Mouse (Mus musculus) midbrain, postnatal 0 days (tissue): ENCODE results near the gene Etfdh. TPM values are rescaled to one million over a fixed set of nuclear protein-coding genes. Genes with fewer than 3 reads are reported as not detected.
A peak's percentile ranks its signal among the peaks of the same experiment; 100 is the strongest.

Experiments used
- ATAC-seq: fragments of 200-750 bp; cut with Nextera tagmentation; 2 replicates; pipeline ENCODE4 v1.8.0; 2017; ENCODE audit warnings: moderate number of reproducible peaks, mild to moderate bottlenecking, moderate TSS enrichment, moderate library complexity; ENCODE audit not compliant: low FRiP score
- DNase-seq: peaks from one replicate; pipeline ENCODE4 v3.0.0-alpha.2; 2015; ENCODE audit warnings: low spot score
- H3K27ac ChIP-seq: fragments of 300-500 bp; sonication (generic); 2 replicates; pipeline ENCODE4 v1.5.1; 2014; ENCODE audit warnings: low read depth, mild to moderate bottlenecking, low read length, mixed read lengths
- H3K27me3 ChIP-seq: fragments of 300-500 bp; sonication (generic); 2 replicates; pipeline ENCODE4 v1.6.1; 2014; ENCODE audit warnings: low read length, control low read depth, mixed read lengths; ENCODE audit not compliant: insufficient read depth
- H3K36me3 ChIP-seq: fragments of 300-500 bp; sonication (generic); 2 replicates; pipeline ENCODE4 v1.6.1; 2014; ENCODE audit warnings: low read length, control low read depth, mixed read lengths; ENCODE audit not compliant: insufficient read depth
- H3K4me1 ChIP-seq: fragments of 300-500 bp; sonication (generic); 2 replicates; pipeline ENCODE4 v1.6.1; 2014; ENCODE audit warnings: mild to moderate bottlenecking, control low read depth, antibody characterized with exemption, low read length, mixed read lengths; ENCODE audit not compliant: insufficient read depth
- H3K4me2 ChIP-seq: fragments of 300-500 bp; sonication (generic); 2 replicates; pipeline ENCODE4 v1.6.1; 2014; ENCODE audit warnings: low read depth, mild to moderate bottlenecking, low read length, mixed read lengths; ENCODE audit not compliant: poor library complexity, severe bottlenecking
- H3K4me3 ChIP-seq: fragments of 300-500 bp; sonication (generic); 2 replicates; pipeline ENCODE4 v1.5.1; 2014; ENCODE audit warnings: low read depth, mild to moderate bottlenecking, low read length, moderate library complexity
- H3K9ac ChIP-seq: fragments of 300-500 bp; sonication (generic); replicated peaks from 2 replicates; pipeline ENCODE4 v1.6.1; 2014; ENCODE audit warnings: mild to moderate bottlenecking, low read length, moderate library complexity, mixed read lengths; ENCODE audit not compliant: poor library complexity, severe bottlenecking
- H3K9me3 ChIP-seq: fragments of 300-500 bp; sonication (generic); 2 replicates; pipeline ENCODE4 v1.6.1; 2016; ENCODE audit warnings: low read length, control low read depth
- CTCF ChIP-seq: IDR thresholded peaks from 2 replicates; pipeline ENCODE4 v1.5.1; 2016; ENCODE audit warnings: antibody characterized with exemption, mild to moderate bottlenecking
- WGBS: fragments of 180-500 bp; shearing (Covaris S2); extraction: QIAGEN DNeasy Blood & Tissue Kit; methylation state at CpG from one replicate; pipeline ENCODE4 v1.1.7; 2014; 5-methylcytosine and 5-hydroxymethylcytosine counted together
- polyA plus RNA-seq: library from polyadenylated mRNA; unstranded; fragments of >200 nt; fragmentation: Nextera tagmentation; extraction: Ambion mirVana; gene quantifications from 2 replicates; pipeline ENCODE4 v1.2.1, GENCODE M21; 2015
- total RNA-seq: library from RNA; depleted of rRNA; stranded (reverse); fragments of >200 nt; gene quantifications from 2 replicates; pipeline ENCODE4 v1.2.3, GENCODE M21; 2014

Gene Etfdh
- total and polyA plus RNA-seq, 2 experiments from 2014 or later, result 26.7 to 36.0 TPM

DNA sequence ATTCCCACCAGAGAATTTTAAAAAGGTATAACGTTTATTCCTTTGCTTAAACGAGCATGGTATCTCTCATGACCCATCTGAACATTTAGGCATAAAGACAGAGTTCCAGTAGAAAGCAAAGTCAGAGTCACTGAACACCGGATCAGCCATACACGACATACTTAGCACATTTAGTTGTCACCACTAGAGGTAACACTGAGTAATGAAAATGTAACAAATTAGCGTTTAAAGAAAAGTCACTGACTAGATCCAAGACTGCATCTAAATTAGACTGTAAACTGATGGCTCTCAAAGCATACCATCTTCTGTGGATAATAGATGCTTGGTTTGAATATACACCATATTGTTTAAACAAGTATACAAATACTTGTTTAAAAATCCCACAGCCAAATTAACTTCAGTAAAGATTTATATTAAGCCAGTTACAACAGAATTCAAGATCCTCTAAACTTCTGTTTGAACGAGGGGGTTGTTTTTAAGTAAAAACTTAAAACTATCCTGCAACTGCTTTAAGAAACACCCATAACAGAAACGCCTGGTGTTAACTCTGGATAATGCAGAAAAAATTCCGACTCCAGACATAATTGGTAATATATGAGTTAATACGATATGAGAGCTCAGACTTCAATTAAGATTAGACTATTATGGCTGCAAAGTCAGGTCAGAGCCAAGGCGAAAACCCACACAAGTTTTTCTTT lies 1.7 kb downstream of the Etfdh start:
- peak; percentile 30 for DNase-seq

DNA sequence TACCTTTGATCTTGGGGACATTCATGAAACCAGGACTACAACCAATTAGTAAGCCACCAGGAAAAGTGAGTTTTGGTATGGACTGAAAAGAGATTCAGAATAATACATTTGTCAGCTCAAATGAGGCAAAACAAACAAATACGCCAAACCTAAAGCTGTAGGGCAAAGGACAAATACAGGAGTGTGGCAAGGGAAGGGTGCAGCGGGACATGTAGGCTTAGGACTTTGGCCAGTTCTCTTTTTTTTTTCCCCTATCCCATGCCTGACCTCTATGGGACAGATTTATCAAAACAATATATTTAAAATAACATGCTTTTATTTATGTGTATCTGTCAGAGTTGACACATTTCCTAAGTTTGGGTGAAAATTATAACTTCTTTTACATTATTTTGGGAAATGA lies 19.4 kb downstream of the Etfdh start:
- H3K4me2 ChIP-seq, result no peak overlapping the region
- no peak overlapping the region for H3K9ac ChIP-seq
- 91% methylated on average over 2 of the region's 2 CpGs for WGBS
- peaks cover 27% of the 10 kb centered on the region for H3K36me3 ChIP-seq
- no peaks in the 10 kb centered on the region for H3K27me3 ChIP-seq
- no peak for ATAC-seq
- no peak for TF ChIP-seq CTCF
- H3K4me1 ChIP-seq, result no peaks in the 10 kb centered on the region
- no peaks in the 10 kb centered on the region for H3K9me3 ChIP-seq
- H3K4me3 ChIP-seq, result no peak overlapping the region
- DNase-seq, result no peak
- H3K27ac ChIP-seq, result no peak overlapping the region

More for the DNA sequence above, 1.7 kb downstream of the Etfdh start:
- WGBS, result 20% methylated on average over 10 of the region's 10 CpGs
- Histone ChIP-seq H3K4me1 (no peaks in the 10 kb centered on the region), H3K27me3 (no peaks in the 10 kb centered on the region), H3K27ac (no peak overlapping the region), H3K9me3 (no peaks in the 10 kb centered on the region), H3K36me3 (peaks cover 2% of the 10 kb centered on the region; the same call in 1 of the 2 replicates), H3K9ac (peak overlapping the region; percentile 51; the same call in 1 of the 2 replicates), H3K4me3 (peak overlapping the region; percentile 56), H3K4me2 (peak overlapping the region; percentile 78)
- no peak for ATAC-seq
- TF ChIP-seq CTCF, result peak; percentile 68

- TF ChIP-seq CTCF, result no peak
- ATAC-seq, result no peak
- Histone ChIP-seq H3K4me1 (no peaks in the 10 kb centered on the region), H3K9me3 (no peaks in the 10 kb centered on the region), H3K27ac (no peak overlapping the region), H3K4me2 (no peak overlapping the region), H3K4me3 (no peak overlapping the region), H3K9ac (no peak overlapping the region), H3K27me3 (no peaks in the 10 kb centered on the region), H3K36me3 (peaks cover 33% of the 10 kb centered on the region)
- no peak for DNase-seq
- 94% methylated on average over 7 of the region's 7 CpGs for WGBS
These were observed 33.8 kb downstream of the Etfdh start for GRCm38 (mm10) chr3:79595468-79595867.

- Histone ChIP-seq H3K9ac (peak overlapping the region; percentile 74), H3K4me1 (no peaks in the 10 kb centered on the region), H3K36me3 (peaks cover 18% of the 10 kb centered on the region; the same call in 1 of the 2 replicates), H3K4me3 (peak overlapping the region; percentile 85), H3K4me2 (peak overlapping the region; percentile 78), H3K27me3 (no peaks in the 10 kb centered on the region), H3K9me3 (no peaks in the 10 kb centered on the region), H3K27ac (peak overlapping the region; percentile 70; the same call in 1 of the 2 replicates)
- TF ChIP-seq CTCF, result no peak; the same call in 1 of the 2 replicates
- ATAC-seq, result peak; percentile 4; the same call in 1 of the 2 replicates
- WGBS, result 6% methylated on average over 15 of the region's 15 CpGs
- no peak for DNase-seq
These were observed 37.4 kb downstream of the Etfdh start for GRCm38 (mm10) chr3:79591793-79592471.

GRCm38 (mm10) chr3:79590863-79591792 lies 38.2 kb downstream of the Etfdh start, which contains the start of gene Ppid:
Gene Ppid, plus strand, starts transcription at chr3:79591342.
- Histone ChIP-seq H3K27me3 (no peaks in the 10 kb centered on the region), H3K4me3 (peak within 1 kb of the TSS; percentile 85), H3K9me3 (no peaks in the 10 kb centered on the region), H3K27ac (peak within 1 kb of the TSS; percentile 70; the same call in 1 of the 2 replicates), H3K9ac (peak within 1 kb of the TSS; percentile 74), H3K4me2 (peak within 1 kb of the TSS; percentile 78), H3K4me1 (no peaks in the 10 kb centered on the region), H3K36me3 (peaks cover 11% of the 10 kb centered on the region; the same call in 1 of the 2 replicates)
- 4% methylated on average over 63 of the region's 63 CpGs for WGBS
- ATAC-seq (peak; percentile 87), DNase-seq (peak; percentile 93)
- peak; percentile 26 for TF ChIP-seq CTCF
